Mouse (Mus musculus) ES-E14 (cell line): ENCODE data around the gene Il11ra1. TPM values are rescaled to one million over a fixed set of nuclear protein-coding genes. Genes with fewer than 3 reads are reported as not detected.

Source experiments
- DNase-seq: peaks from one replicate; pipeline ENCODE4 v3.0.0-alpha.2; 2013; ENCODE audit warnings: low read depth, low spot score
- H3K27ac ChIP-seq: 2 replicates; pipeline ENCODE4 v1.5.1; 2012; ENCODE audit warnings: low read depth, mild to moderate bottlenecking, low read length, moderate library complexity, mixed read lengths; ENCODE audit not compliant: poor library complexity, insufficient read depth, severe bottlenecking
- H3K36me3 ChIP-seq: 2 replicates; pipeline ENCODE4 v1.6.1; 2012; ENCODE audit warnings: mild to moderate bottlenecking, low read length, moderate library complexity, mixed read lengths; ENCODE audit not compliant: control insufficient read depth, poor library complexity, insufficient read depth, severe bottlenecking
- H3K4me1 ChIP-seq, 2 experiments: fragments of 150-350 bp in 1 of 2; sonication (generic) in 1 of 2; 2 replicates each; pipeline ENCODE4 v1.6.1; 2012; ENCODE audit warnings: low read length in 2 of 2, mild to moderate bottlenecking in 1 of 2, mixed read lengths in 1 of 2; ENCODE audit not compliant: control insufficient read depth in 2 of 2, insufficient read depth in 2 of 2, poor library complexity in 1 of 2
- H3K4me3 ChIP-seq, 2 experiments: fragments of 150-350 bp in 1 of 2; sonication (generic) in 1 of 2; 2 replicates each; pipeline ENCODE4 v1.5.1; 2012; ENCODE audit warnings: low read length in 2 of 2, low read depth in 1 of 2, mild to moderate bottlenecking in 1 of 2, mixed read lengths in 1 of 2; ENCODE audit not compliant: insufficient read depth in 1 of 2, poor library complexity in 1 of 2, severe bottlenecking in 1 of 2
- H3K9ac ChIP-seq: 2 replicates; pipeline ENCODE4 v1.6.1; 2012; ENCODE audit warnings: low read depth, mild to moderate bottlenecking, low read length, mixed read lengths; ENCODE audit not compliant: poor library complexity, insufficient read depth, severe bottlenecking
- H3K9me3 ChIP-seq: fragments of 150-350 bp; sonication (generic); 2 replicates; pipeline ENCODE4 v1.6.1; 2012; ENCODE audit warnings: low read depth, mild to moderate bottlenecking, low read length; ENCODE audit not compliant: control insufficient read depth, insufficient read depth
- CHD2 ChIP-seq: IDR thresholded peaks from 2 replicates; pipeline ENCODE4 v1.6.1; 2014; ENCODE audit warnings: mild to moderate bottlenecking, low read depth, low read length, inconsistent platforms
- HCFC1 ChIP-seq: IDR thresholded peaks from 2 replicates; pipeline ENCODE4 v1.6.1; 2012; ENCODE audit warnings: low read length, inconsistent platforms, borderline replicate concordance; ENCODE audit not compliant: insufficient read depth
- MAFK ChIP-seq: IDR thresholded peaks from 2 replicates; pipeline ENCODE4 v1.6.1; 2014; ENCODE audit warnings: mild to moderate bottlenecking, low read depth, low read length, inconsistent platforms; ENCODE audit not compliant: insufficient read depth
- ZC3H11A ChIP-seq: IDR thresholded peaks from 2 replicates; pipeline ENCODE4 v1.6.1; 2012; ENCODE audit warnings: low read depth, mild to moderate bottlenecking, inconsistent platforms, low read length, borderline replicate concordance
- ZNF384 ChIP-seq: IDR thresholded peaks from 2 replicates; pipeline ENCODE4 v1.6.1; 2012; ENCODE audit warnings: low read depth, low read length, inconsistent platforms
- in situ Hi-C, 2 experiments: fragments of 600-800 bp; cut with MboI; formaldehyde crosslinking; loops; one replicate each; pipeline ENCODE4 v1.15.1; 2025; ENCODE audit warnings: low sequenced_read_pairs in 2 of 2, inconsistent platforms in 1 of 2; ENCODE audit not compliant: unreplicated experiment in 2 of 2
- total RNA-seq: library from RNA; depleted of rRNA; stranded (reverse); fragments of 300-350 nt; gene quantifications from 2 replicates; pipeline ENCODE4 v1.2.3, GENCODE M21; 2012

Il11ra1 gene
- total RNA-seq, 1 experiment: 13.5 TPM

DNA sequence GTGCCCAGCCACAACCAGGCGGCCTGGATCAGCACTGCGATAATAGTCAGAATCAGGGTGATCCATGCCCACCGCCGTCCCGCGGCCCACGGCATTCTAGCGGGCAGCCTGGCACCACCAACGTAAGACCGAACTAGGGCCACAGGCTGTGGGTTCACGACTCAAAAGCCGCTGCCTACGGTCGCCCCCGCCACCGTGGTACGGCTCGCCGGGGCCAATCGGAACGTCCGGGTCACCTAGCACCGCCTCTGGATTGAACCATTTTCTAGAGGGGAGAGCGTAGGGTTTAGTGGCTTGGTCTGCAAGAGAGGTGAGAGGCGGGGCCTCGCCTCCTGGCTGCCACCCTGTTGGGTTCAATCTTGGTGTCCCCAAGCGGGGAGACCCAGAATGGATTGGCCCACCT, 41.4 kb downstream of the Il11ra1 start:
- Histone ChIP-seq H3K4me3 (peak overlapping the region; percentile 74 to 96), H3K36me3 (peaks cover 10% of the 10 kb centered on the region), H3K9me3 (no peaks in the 10 kb centered on the region), H3K4me1 (peaks cover 0 to 10% of the 10 kb centered on the region in 2 experiments; a peak in 2 of 4 replicates), H3K27ac (peak overlapping the region; percentile 24), H3K9ac (peak overlapping the region; percentile 93)
- no peak for TF ChIP-seq ZNF384
- no peak for TF ChIP-seq CHD2
- TF ChIP-seq MAFK: no peak
- TF ChIP-seq HCFC1: peak; percentile 58; the same call in 1 of the 2 replicates
- no peak for TF ChIP-seq ZC3H11A
- DNase-seq: peak; percentile 96
- in situ Hi-C loops: no loop called here

DNA sequence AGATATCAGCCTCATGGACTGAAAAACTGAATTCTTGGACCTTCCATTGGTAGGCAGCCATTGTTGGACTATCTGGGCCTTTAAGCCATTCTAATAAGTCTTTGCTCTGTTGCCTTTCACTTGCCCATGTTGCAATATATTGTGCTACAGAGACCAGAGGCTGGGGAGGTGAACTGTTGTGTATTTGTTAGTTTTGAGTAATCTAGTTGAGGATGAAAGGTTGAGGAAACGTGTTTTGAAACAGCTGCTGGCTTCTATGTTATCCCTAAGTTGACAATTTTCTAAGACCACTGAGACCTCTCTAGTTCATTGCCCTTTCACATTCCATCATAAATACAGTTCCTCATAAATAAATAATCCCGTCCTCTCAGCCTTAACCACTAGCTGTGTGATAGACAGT, 44.3 kb downstream of the Il11ra1 start:
- Histone ChIP-seq H3K27ac (no peak overlapping the region), H3K9ac (no peak overlapping the region), H3K4me1 (peaks cover 0 to 6% of the 10 kb centered on the region in 2 experiments; a peak in 2 of 4 replicates), H3K9me3 (no peaks in the 10 kb centered on the region), H3K36me3 (peaks cover 3% of the 10 kb centered on the region), H3K4me3 (no peak overlapping the region)
- TF ChIP-seq ZNF384 (no peak), ZC3H11A (no peak), CHD2 (no peak), MAFK (no peak), HCFC1 (no peak)
- in situ Hi-C loops: no loop called here
- DNase-seq: no peak

DNA sequence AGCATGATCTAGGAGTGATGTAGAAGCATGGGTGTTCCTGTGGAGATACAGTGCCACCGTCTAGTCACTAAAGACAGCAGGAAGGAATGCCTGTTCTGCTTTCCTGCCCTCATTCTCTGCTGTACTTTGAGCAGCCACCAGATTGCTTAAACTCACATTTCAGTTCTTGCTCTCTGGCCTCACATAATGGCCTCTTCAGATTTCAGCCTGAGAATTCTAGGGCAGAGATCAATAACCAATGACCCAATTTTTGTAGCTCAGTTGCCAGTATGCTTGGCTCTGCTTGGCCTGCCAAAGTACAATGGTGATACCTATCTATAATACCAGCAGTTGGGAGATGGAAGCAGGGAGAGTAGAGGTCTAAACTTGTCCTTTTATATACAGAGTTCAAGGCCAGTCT, 45.2 kb downstream of the Il11ra1 start:
- Histone ChIP-seq H3K36me3 (no peaks in the 10 kb centered on the region), H3K9ac (no peak overlapping the region), H3K4me1 (no peaks in the 10 kb centered on the region), H3K9me3 (no peaks in the 10 kb centered on the region), H3K27ac (no peak overlapping the region), H3K4me3 (no peak overlapping the region)
- in situ Hi-C loops: no loop called here
- TF ChIP-seq ZC3H11A (no peak), ZNF384 (no peak), MAFK (no peak)
- no peak for DNase-seq

DNA sequence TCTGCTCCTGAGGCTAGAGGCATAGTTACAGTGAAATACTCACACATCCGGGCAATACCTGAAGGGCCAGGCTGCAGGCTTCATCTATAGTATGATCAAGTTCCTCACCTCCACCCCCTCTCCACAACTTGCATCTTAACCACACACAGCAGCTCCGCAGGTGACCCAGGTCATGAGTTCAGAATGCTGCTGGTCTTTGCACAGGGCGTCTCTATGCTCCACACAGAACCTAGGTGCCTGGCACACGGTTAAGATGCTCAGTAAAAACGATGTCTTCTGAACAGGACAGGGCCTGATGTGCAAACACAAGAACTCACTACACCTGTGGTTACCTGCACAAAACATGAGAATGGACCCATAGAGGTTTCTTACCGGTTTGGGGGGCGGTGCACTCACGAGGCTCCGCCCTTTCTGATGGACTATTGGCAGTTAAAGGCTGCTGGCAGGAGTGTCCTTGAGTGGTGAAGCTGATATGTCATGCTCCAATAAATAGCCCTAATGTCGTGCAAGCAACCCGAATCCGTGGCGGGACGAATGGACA, 55.1 kb downstream of the Il11ra1 start, which contains the start of gene Galt:
TSS of gene Galt (plus strand) at position 432 of the 541 bp plus-strand sequence.
- peak; percentile 86 for DNase-seq
- in situ Hi-C loops: no loop called here
- Histone ChIP-seq H3K4me1 (peaks cover 2 to 10% of the 10 kb centered on the region in 2 experiments; a peak in 2 of 4 replicates), H3K36me3 (peaks cover 11% of the 10 kb centered on the region; the same call in 1 of the 2 replicates), H3K27ac (peak within 1 kb of the TSS; percentile 69), H3K4me3 (peak within 1 kb of the TSS; percentile 87 to 93), H3K9ac (peak within 1 kb of the TSS; percentile 88), H3K9me3 (no peaks in the 10 kb centered on the region)
- TF ChIP-seq MAFK (no peak), HCFC1 (no peak), ZC3H11A (no peak), CHD2 (no peak), ZNF384 (no peak)
